Mouse (Mus musculus): ENCODE measurements around the gene Tnnt2. TPM values are rescaled to one million over a fixed set of nuclear protein-coding genes. Genes with fewer than 3 reads are reported as not detected.
A peak's percentile ranks its signal among the peaks of the same experiment; 100 is the strongest.

Tnnt2 gene
- polyA plus RNA-seq, 1 experiment from 2014 or later, result 1.1 TPM

- H3K27me3 ChIP-seq, result no peaks in the 10 kb centered on the region
- TF ChIP-seq CTCF (IDR thresholded peaks at IDR 0.05), result no peak
- in situ Hi-C loops (cut with MboI; ENCODE audit: low pct_unique_long_range_greater_than_20kb), result no loop called here
- no peak for ATAC-seq
- CTCF ChIA-PET, result interaction anchor here (1.2 to 5.7 kb wide), 6 partner anchors 12 to 85 kb away, joined by 3 to 40 read pairs (median 22); no protein-coding TSS in a partner anchor
- POLR2A ChIA-PET, result interaction anchor here (1.1 to 1.8 kb wide), 4 partner anchors 11 to 74 kb away, joined by 3 to 4 read pairs (median 3); no protein-coding TSS in a partner anchor
- no peak for DNase-seq (ENCODE audit: low read depth, low spot score)
These were observed 26.4 kb downstream of the Tnnt2 start for GRCm38 (mm10) chr1:135862561-135862960.

GRCm38 (mm10) chr1:135863786-135864335 lies 27.7 kb downstream of the Tnnt2 start:
- ATAC-seq (no peak), DNase-seq (ENCODE audit: low read depth, low spot score) (no peak)
- H3K27me3 ChIP-seq, result no peaks in the 10 kb centered on the region
- ChIA-PET POLR2A (interaction anchor here (1.4 kb wide), 1 partner anchor 82 kb away, joined by 3 read pairs; no protein-coding TSS in a partner anchor), CTCF (interaction anchor here (1.6 to 5.4 kb wide), 4 partner anchors 14 to 83 kb away, joined by 4 to 40 read pairs (median 22); no protein-coding TSS in a partner anchor)
- in situ Hi-C loops (cut with MboI; ENCODE audit: low pct_unique_long_range_greater_than_20kb), result no loop called here
- no peak for TF ChIP-seq CTCF (IDR thresholded peaks at IDR 0.05)

- no peak for DNase-seq (ENCODE audit: low read depth, low spot score)
- CTCF ChIA-PET, result interaction anchor here (0.8 to 5.4 kb wide), 7 partner anchors 15 to 84 kb away, joined by 3 to 40 read pairs (median 3); no protein-coding TSS in a partner anchor
- H3K27me3 ChIP-seq, result no peaks in the 10 kb centered on the region
- POLR2A ChIA-PET, result interaction anchor here (0.6 to 1.4 kb wide), 2 partner anchors 20 to 81 kb away, joined by 3 read pairs; no protein-coding TSS in a partner anchor
- no peak for ATAC-seq
- in situ Hi-C loops (cut with MboI; ENCODE audit: low pct_unique_long_range_greater_than_20kb), result loop anchor here (5.0 kb wide), 1 partner anchor 82 kb away; no protein-coding TSS in a partner anchor
- TF ChIP-seq CTCF (IDR thresholded peaks at IDR 0.05), result no peak
These were observed 28.7 kb downstream of the Tnnt2 start for GRCm38 (mm10) chr1:135864830-135865229.

GRCm38 (mm10) chr1:135865518-135866194 lies 29.5 kb downstream of the Tnnt2 start:
- TF ChIP-seq CTCF (IDR thresholded peaks at IDR 0.05), result peak; percentile 94
- ATAC-seq (peak; percentile 14), DNase-seq (ENCODE audit: low read depth, low spot score) (no peak)
- POLR2A ChIA-PET, result interaction anchor here (1.4 kb wide), 1 partner anchor 80 kb away, joined by 3 read pairs; no protein-coding TSS in a partner anchor
- no peaks in the 10 kb centered on the region for H3K27me3 ChIP-seq
- in situ Hi-C loops (cut with MboI; ENCODE audit: low pct_unique_long_range_greater_than_20kb), result loop anchor here (5.0 kb wide), 1 partner anchor 82 kb away; no protein-coding TSS in a partner anchor
- CTCF ChIA-PET, result interaction anchor here (0.8 to 5.7 kb wide), 10 partner anchors 15 to 83 kb away, joined by 3 to 40 read pairs (median 6); no protein-coding TSS in a partner anchor

- POLR2A ChIA-PET, result interaction anchor here (1.2 kb wide), 1 partner anchor 23 kb away, joined by 3 read pairs; no protein-coding TSS in a partner anchor
- ATAC-seq, result no peak
- H3K27me3 ChIP-seq, result no peaks in the 10 kb centered on the region
- in situ Hi-C loops (cut with MboI; ENCODE audit: low pct_unique_long_range_greater_than_20kb), result loop anchor here (5.0 kb wide), 1 partner anchor 79 kb away; no protein-coding TSS in a partner anchor
- TF ChIP-seq CTCF (IDR thresholded peaks at IDR 0.05), result no peak
- CTCF ChIA-PET, result interaction anchor here (1.1 to 5.7 kb wide), 5 partner anchors 8 to 76 kb away, joined by 3 to 37 read pairs (median 7); no protein-coding TSS in a partner anchor
- DNase-seq (ENCODE audit: low read depth, low spot score), result no peak
These were observed 32.4 kb downstream of the Tnnt2 start for GRCm38 (mm10) chr1:135868570-135868969.

GRCm38 (mm10) chr1:135872991-135873390 lies 36.8 kb downstream of the Tnnt2 start:
- DNase-seq (ENCODE audit: low read depth, low spot score) (no peak), ATAC-seq (no peak)
- CTCF ChIA-PET, result interaction anchor here (1.1 to 2.6 kb wide), 2 partner anchors 10 to 72 kb away, joined by 5 to 13 read pairs; no protein-coding TSS in a partner anchor
- POLR2A ChIA-PET, result no interaction called here
- in situ Hi-C loops (cut with MboI; ENCODE audit: low pct_unique_long_range_greater_than_20kb), result no loop called here
- peaks cover 3% of the 10 kb centered on the region for H3K27me3 ChIP-seq
- no peak for TF ChIP-seq CTCF (IDR thresholded peaks at IDR 0.05)

GRCm38 (mm10) chr1:135877248-135877647 lies 41.1 kb downstream of the Tnnt2 start:
- peaks cover 3% of the 10 kb centered on the region for H3K27me3 ChIP-seq
- no peak for TF ChIP-seq CTCF (IDR thresholded peaks at IDR 0.05)
- no peak for DNase-seq (ENCODE audit: low read depth, low spot score)
- CTCF ChIA-PET, result no interaction called here
- no peak for ATAC-seq
- in situ Hi-C loops (cut with MboI; ENCODE audit: low pct_unique_long_range_greater_than_20kb), result no loop called here
- POLR2A ChIA-PET, result no interaction called here

GRCm38 (mm10) chr1:135882385-135883109 lies 46.4 kb downstream of the Tnnt2 start:
- no peak for TF ChIP-seq CTCF (IDR thresholded peaks at IDR 0.05)
- DNase-seq (ENCODE audit: low read depth, low spot score) (no peak), ATAC-seq (no peak)
- POLR2A ChIA-PET, result no interaction called here
- peaks cover 7% of the 10 kb centered on the region for H3K27me3 ChIP-seq
- CTCF ChIA-PET, result interaction anchor here (0.7 to 2.9 kb wide), 23 partner anchors 8 to 186 kb away, joined by 3 to 21 read pairs (median 5); partner anchors contain the start of gene Pkp1
- in situ Hi-C loops (cut with MboI; ENCODE audit: low pct_unique_long_range_greater_than_20kb), result no loop called here

GRCm38 (mm10) chr1:135889461-135890185 lies 53.5 kb downstream of the Tnnt2 start:
- ChIA-PET POLR2A (no interaction called here), CTCF (no interaction called here)
- TF ChIP-seq CTCF (IDR thresholded peaks at IDR 0.05), result no peak
- DNase-seq (ENCODE audit: low read depth, low spot score) (no peak), ATAC-seq (no peak)
- in situ Hi-C loops (cut with MboI; ENCODE audit: low pct_unique_long_range_greater_than_20kb), result no loop called here
- peaks cover 7% of the 10 kb centered on the region for H3K27me3 ChIP-seq
